9 mouse cellular contexts compared by ENCODE assay signal in genomic region chr3:67512807-67513206, GRCm38 (mm10). TPM values are rescaled to one million over a fixed set of nuclear protein-coding genes. Genes with fewer than 3 reads are reported as not detected.
DNase-seq lines count a peak whose midpoint lies in the region; ATAC-seq and TF ChIP-seq lines count a peak whose summit lies in the region.
"Had no signal": no experiment of that assay in that cellular context is flagged by ENCODE, and none has a peak within 500 bp of the region (broad histone marks: within the 10 kb centered on the region; RNA-seq: fewer than 3 reads in every experiment).

No protein-coding gene starts in this region.

- no peaks in the 10 kb centered on the region for H3K9me3 ChIP-seq in lung, postnatal 0 days (ENCODE audit: low read length)
- H3K9me3 ChIP-seq: heart, embryonic 13.5 days had no signal

- 0 out of 2 replicates have a peak, but pooled peaks cover 3% of the 10 kb centered on the region for H3K27me3 ChIP-seq in lung, postnatal 0 days (replicated peaks; ENCODE audit: insufficient read depth, low read length)

- peak; percentile 69 for DNase-seq in CD4-positive, CD25-positive, alpha-beta regulatory T cell, adult 2 months (ENCODE audit: low read depth, low spot score)
- DNase-seq in adrenal gland, adult 8-10 months = peak; percentile 34
- peak; percentile 69 for DNase-seq in embryo, embryonic 9.5 days (ENCODE audit: extremely low spot score)
- DNase-seq in heart, adult 9 months (ENCODE audit: low spot score in 2 of 2) = peak; percentile 23 to 74
- peak; percentile 89 for DNase-seq in layer of hippocampus, adult 11-12 months (ENCODE audit: low spot score)
- DNase-seq in lung, postnatal 0 days (ENCODE audit: low spot score) = peak; percentile 81
- peak; percentile 55 for DNase-seq in ovary, postnatal 36 days (ENCODE audit: low spot score)
- DNase-seq in thymus, postnatal 36 days = peak; percentile 17 to 50

- no peak overlapping the region for H3K4me3 ChIP-seq in lung, postnatal 0 days (ENCODE audit: low read depth, low read length)
- H3K4me3 ChIP-seq: heart, embryonic 13.5 days had no signal

- 0% methylated on average over 5 of the region's 5 CpGs for WGBS in lung, postnatal 0 days

- no peaks in the 10 kb centered on the region for H3K36me3 ChIP-seq in lung, postnatal 0 days (ENCODE audit: insufficient read depth, low read length)
- H3K36me3 ChIP-seq: heart, embryonic 13.5 days had no signal

- no peaks in the 10 kb centered on the region for H3K4me1 ChIP-seq in lung, postnatal 0 days (ENCODE audit: insufficient read depth, low read depth, low read length)

- H3K27ac ChIP-seq in lung, postnatal 0 days (ENCODE audit: low read length) = no peak overlapping the region
- H3K27ac ChIP-seq: heart, embryonic 13.5 days had no signal

- H3K4me2 ChIP-seq in lung, postnatal 0 days (replicated peaks; ENCODE audit: low read depth, low read length) = no peak overlapping the region
- H3K4me2 ChIP-seq: heart, embryonic 13.5 days had no signal

- TF ChIP-seq EP300 in lung, postnatal 0 days (IDR thresholded peaks at IDR 0.05) = no peak

- no peak overlapping the region for H3K9ac ChIP-seq in lung, postnatal 0 days (replicated peaks; ENCODE audit: low read depth)
- H3K9ac ChIP-seq: heart, embryonic 13.5 days had no signal

- peak; percentile 51; the same call in 1 of the 2 replicates for ATAC-seq in lung, postnatal 0 days

- peak; percentile 97 for TF ChIP-seq CTCF in lung, postnatal 0 days (IDR thresholded peaks at IDR 0.05)

RNA-seq across cellular contexts. Expression of gene Rarres1, which starts 2.5 kb away (rescaled TPM):
- total RNA-seq in adrenal gland, adult 8-10 months (2022) = 1 to 10 TPM in 2 of 4 experiments, under 1 TPM in 2; 0.28 to 1.8 (median 0.89) TPM
- 2.6 and 2.9 TPM in 2 replicates for polyA plus RNA-seq in lung, postnatal 0 days (2015; fragmentation: Nextera tagmentation; extraction: Ambion mirVana)

RNA-seq across cellular contexts. Expression of gene Lxn, which starts 49.1 kb away (rescaled TPM):
- 10 to 100 TPM in 1 of 4 experiments, 1 to 10 TPM in 3; 8.3 to 12.9 (median 9.5) TPM for total RNA-seq in adrenal gland, adult 8-10 months (2022)
- polyA plus RNA-seq in lung, postnatal 0 days (2015; fragmentation: Nextera tagmentation; extraction: Ambion mirVana) = 156 and 160 TPM in 2 replicates

Comparison
In these comparisons a context has a peak if more than half of its experiments do, and no peak if none do; other contexts are left out.
1. DNase-seq: peak in every context shown above with its lines; median percentile 89 in layer of hippocampus, adult 11-12 months; 81 in lung, postnatal 0 days; 69 in CD4-positive, CD25-positive, alpha-beta regulatory T cell, adult 2 months; 69 in embryo, embryonic 9.5 days; 55 in ovary, postnatal 36 days; 48 in heart, adult 9 months; 34 in adrenal gland, adult 8-10 months; 34 in thymus, postnatal 36 days.